Mouse (Mus musculus) neutrophil, adult 5-6 weeks (primary cell): ENCODE results near the gene Snx17. TPM values are rescaled to one million over a fixed set of nuclear protein-coding genes. Genes with fewer than 3 reads are reported as not detected.

ENCODE experiments used
- ATAC-seq: fragments of 151-379, 151-347 bp; 2 replicates; pipeline ENCODE4 v1.8.0; 2017; ENCODE audit warnings: mild to moderate bottlenecking, moderate TSS enrichment; ENCODE audit not compliant: insufficient number of reproducible peaks, poor library complexity, low FRiP score, severe bottlenecking; ENCODE audit errors: extremely low read depth
- total RNA-seq: library from RNA; stranded (forward); fragments of 200-1000 nt; gene quantifications from 2 replicates; pipeline ENCODE4 v1.2.3, GENCODE M21; 2017

Gene Snx17
- total RNA-seq, 1 experiment from 2014 or later: 41.3 TPM

GRCm38 (mm10) chr5:31219911-31220447, 27.0 kb downstream of the Snx17 start:
- peak; percentile 19; the same call in 1 of the 2 replicates for ATAC-seq

- ATAC-seq: peak; percentile 94
Observed at GRCm38 (mm10) chr5:31220448-31221303, 27.6 kb downstream of the Snx17 start, which contains the start of gene Ppm1g. Ppm1g (minus strand) TSS chr5:31220687.

GRCm38 (mm10) chr5:31221304-31221945, 28.4 kb downstream of the Snx17 start:
- ATAC-seq: no peak

GRCm38 (mm10) chr5:31222696-31223095, 29.7 kb downstream of the Snx17 start:
- no peak for ATAC-seq

GRCm38 (mm10) chr5:31226641-31227040, 33.6 kb downstream of the Snx17 start:
- no peak for ATAC-seq

GRCm38 (mm10) chr5:31240637-31241521, 47.9 kb downstream of the Snx17 start, which contains the start of the genes Nrbp1 and Gm9970:
Nrbp1 (plus strand) TSS chr5:31240864.
Gm9970 (minus strand) TSS chr5:31241232.
- peak; percentile 97 for ATAC-seq

- ATAC-seq: no peak
Observed at GRCm38 (mm10) chr5:31241522-31242034, 48.6 kb downstream of the Snx17 start.

GRCm38 (mm10) chr5:31242191-31242590, 49.2 kb downstream of the Snx17 start:
- no peak for ATAC-seq

Other genes with a start within 250 kb of the Snx17 start
- gene Cgref1, start 247.6 kb upstream of the Snx17 start, total RNA-seq: 0.25 and 0.47 TPM in 2 replicates
- 299 and 306 TPM in 2 replicates for gene Preb, start 232.9 kb upstream of the Snx17 start, total RNA-seq
- not detected in 2 replicates for gene Tcf23, start 224.6 kb upstream of the Snx17 start, total RNA-seq
- 50.5 and 56.0 TPM in 2 replicates for gene Atraid, start 144.9 kb upstream of the Snx17 start, total RNA-seq
- gene Slc5a6, start 144.3 kb upstream of the Snx17 start, total RNA-seq: 2.4 and 5.0 TPM in 2 replicates
- 10.6 and 19.6 TPM in 2 replicates for gene Cad, start 138.4 kb upstream of the Snx17 start, total RNA-seq
- gene Dnajc5g, start 86.9 kb upstream of the Snx17 start, total RNA-seq: not detected in 2 replicates
- gene Slc30a3, start 85.0 kb upstream of the Snx17 start, total RNA-seq: not detected in 2 replicates
- not detected in 2 replicates for gene Trim54, start 76.5 kb upstream of the Snx17 start, total RNA-seq
- gene Ucn, start 54.4 kb upstream of the Snx17 start, total RNA-seq: not detected in 2 replicates
- 17.2 and 25.9 TPM in 2 replicates for gene Mpv17, start 39.0 kb upstream of the Snx17 start, total RNA-seq
- gene Gm29609, start 13.3 kb upstream of the Snx17 start, total RNA-seq: 2.8 and 3.6 TPM in 2 replicates
- gene Gtf3c2, start 13.1 kb upstream of the Snx17 start, total RNA-seq: 86.1 and 86.9 TPM in 2 replicates
- gene Eif2b4, start 203 bp downstream of the Snx17 start, total RNA-seq: 22.1 and 33.1 TPM in 2 replicates
- 18.8 and 21.6 TPM in 2 replicates for gene Zfp513, start 9.1 kb downstream of the Snx17 start, total RNA-seq
- gene Ppm1g, start 27.5 kb downstream of the Snx17 start, total RNA-seq: 116 and 124 TPM in 2 replicates
- gene Nrbp1, start 47.6 kb downstream of the Snx17 start, total RNA-seq: 249 and 258 TPM in 2 replicates
- gene Gm9970, start 48.0 kb downstream of the Snx17 start, total RNA-seq: not detected in 2 replicates
- gene Krtcap3, start 58.5 kb downstream of the Snx17 start, total RNA-seq: 17.8 and 18.7 TPM in 2 replicates
- gene Ift172, start 97.9 kb downstream of the Snx17 start, total RNA-seq: 30.0 and 51.6 TPM in 2 replicates
- gene Fndc4, start 102.9 kb downstream of the Snx17 start, total RNA-seq: not detected in 2 replicates
- gene Gckr, start 104.2 kb downstream of the Snx17 start, total RNA-seq: not detected in 2 replicates